Mouse (Mus musculus) midbrain, postnatal 0 days (tissue): ENCODE measurements around the gene Ppp4r2. TPM values are rescaled to one million over a fixed set of nuclear protein-coding genes. Genes with fewer than 3 reads are reported as not detected.

Source experiments
- ATAC-seq: fragments of 200-750 bp; cut with Nextera tagmentation; 2 replicates; pipeline ENCODE4 v1.8.0; 2017; ENCODE audit warnings: moderate number of reproducible peaks, mild to moderate bottlenecking, moderate TSS enrichment, moderate library complexity; ENCODE audit not compliant: low FRiP score
- DNase-seq: peaks from one replicate; pipeline ENCODE4 v3.0.0-alpha.2; 2015; ENCODE audit warnings: low spot score
- H3K27ac ChIP-seq: fragments of 300-500 bp; sonication (generic); 2 replicates; pipeline ENCODE4 v1.5.1; 2014; ENCODE audit warnings: low read depth, mild to moderate bottlenecking, low read length, mixed read lengths
- H3K27me3 ChIP-seq: fragments of 300-500 bp; sonication (generic); 2 replicates; pipeline ENCODE4 v1.6.1; 2014; ENCODE audit warnings: low read length, control low read depth, mixed read lengths; ENCODE audit not compliant: insufficient read depth
- H3K36me3 ChIP-seq: fragments of 300-500 bp; sonication (generic); 2 replicates; pipeline ENCODE4 v1.6.1; 2014; ENCODE audit warnings: low read length, control low read depth, mixed read lengths; ENCODE audit not compliant: insufficient read depth
- H3K4me1 ChIP-seq: fragments of 300-500 bp; sonication (generic); 2 replicates; pipeline ENCODE4 v1.6.1; 2014; ENCODE audit warnings: mild to moderate bottlenecking, control low read depth, antibody characterized with exemption, low read length, mixed read lengths; ENCODE audit not compliant: insufficient read depth
- H3K4me2 ChIP-seq: fragments of 300-500 bp; sonication (generic); 2 replicates; pipeline ENCODE4 v1.6.1; 2014; ENCODE audit warnings: low read depth, mild to moderate bottlenecking, low read length, mixed read lengths; ENCODE audit not compliant: poor library complexity, severe bottlenecking
- H3K4me3 ChIP-seq: fragments of 300-500 bp; sonication (generic); 2 replicates; pipeline ENCODE4 v1.5.1; 2014; ENCODE audit warnings: low read depth, mild to moderate bottlenecking, low read length, moderate library complexity
- H3K9ac ChIP-seq: fragments of 300-500 bp; sonication (generic); replicated peaks from 2 replicates; pipeline ENCODE4 v1.6.1; 2014; ENCODE audit warnings: mild to moderate bottlenecking, low read length, moderate library complexity, mixed read lengths; ENCODE audit not compliant: poor library complexity, severe bottlenecking
- H3K9me3 ChIP-seq: fragments of 300-500 bp; sonication (generic); 2 replicates; pipeline ENCODE4 v1.6.1; 2016; ENCODE audit warnings: low read length, control low read depth
- CTCF ChIP-seq: IDR thresholded peaks from 2 replicates; pipeline ENCODE4 v1.5.1; 2016; ENCODE audit warnings: antibody characterized with exemption, mild to moderate bottlenecking
- WGBS: fragments of 180-500 bp; shearing (Covaris S2); extraction: QIAGEN DNeasy Blood & Tissue Kit; methylation state at CpG from one replicate; pipeline ENCODE4 v1.1.7; 2014; 5-methylcytosine and 5-hydroxymethylcytosine counted together
- polyA plus RNA-seq: library from polyadenylated mRNA; unstranded; fragments of >200 nt; fragmentation: Nextera tagmentation; extraction: Ambion mirVana; gene quantifications from 2 replicates; pipeline ENCODE4 v1.2.1, GENCODE M21; 2015
- total RNA-seq: library from RNA; depleted of rRNA; stranded (reverse); fragments of >200 nt; gene quantifications from 2 replicates; pipeline ENCODE4 v1.2.3, GENCODE M21; 2014

The Ppp4r2 gene
- total and polyA plus RNA-seq, 2 experiments from 2014 or later, result 10.0 to 32.7 TPM

- Histone ChIP-seq H3K27ac (no peak overlapping the region), H3K9ac (no peak overlapping the region), H3K27me3 (no peaks in the 10 kb centered on the region), H3K9me3 (no peaks in the 10 kb centered on the region), H3K4me1 (no peaks in the 10 kb centered on the region), H3K4me3 (no peak overlapping the region), H3K4me2 (no peak overlapping the region), H3K36me3 (no peaks in the 10 kb centered on the region)
- no peak for TF ChIP-seq CTCF
- DNase-seq (no peak), ATAC-seq (no peak)
- WGBS, result 69% methylated on average over 1 of the region's 1 CpGs
Measured at GRCm38 (mm10) chr6:100807746-100808145, 25.7 kb upstream of the Ppp4r2 start.

GRCm38 (mm10) chr6:100808221-100808778 is 25.1 kb upstream of the Ppp4r2 start:
- Histone ChIP-seq H3K4me3 (no peak overlapping the region), H3K36me3 (no peaks in the 10 kb centered on the region), H3K27ac (no peak overlapping the region), H3K9ac (no peak overlapping the region), H3K4me1 (no peaks in the 10 kb centered on the region), H3K27me3 (no peaks in the 10 kb centered on the region), H3K4me2 (no peak overlapping the region), H3K9me3 (no peaks in the 10 kb centered on the region)
- DNase-seq, result no peak
- no peak for ATAC-seq
- WGBS, result 91% methylated on average over 6 of the region's 6 CpGs
- TF ChIP-seq CTCF, result no peak

GRCm38 (mm10) chr6:100810117-100810516 is 23.3 kb upstream of the Ppp4r2 start:
- Histone ChIP-seq H3K27ac (no peak overlapping the region), H3K36me3 (no peaks in the 10 kb centered on the region), H3K9ac (no peak overlapping the region), H3K4me1 (no peaks in the 10 kb centered on the region), H3K4me2 (no peak overlapping the region), H3K4me3 (no peak overlapping the region), H3K9me3 (no peaks in the 10 kb centered on the region), H3K27me3 (no peaks in the 10 kb centered on the region)
- WGBS, result 91% methylated on average over 4 of the region's 4 CpGs
- no peak for TF ChIP-seq CTCF
- DNase-seq, result no peak
- no peak for ATAC-seq

- Histone ChIP-seq H3K4me3 (no peak overlapping the region), H3K36me3 (no peaks in the 10 kb centered on the region), H3K9me3 (no peaks in the 10 kb centered on the region), H3K4me2 (no peak overlapping the region), H3K27ac (no peak overlapping the region), H3K9ac (no peak overlapping the region), H3K4me1 (no peaks in the 10 kb centered on the region), H3K27me3 (no peaks in the 10 kb centered on the region)
- ATAC-seq (no peak), DNase-seq (no peak)
- WGBS, result 77% methylated on average over 3 of the region's 3 CpGs
- TF ChIP-seq CTCF, result no peak
Measured at GRCm38 (mm10) chr6:100811731-100812130, 21.7 kb upstream of the Ppp4r2 start.

GRCm38 (mm10) chr6:100821367-100821766 is 12.1 kb upstream of the Ppp4r2 start:
- no peaks in the 10 kb centered on the region for H3K9me3 ChIP-seq
- H3K4me3 ChIP-seq, result no peak overlapping the region
- no peaks in the 10 kb centered on the region for H3K36me3 ChIP-seq
- no peak overlapping the region for H3K4me2 ChIP-seq
- no peaks in the 10 kb centered on the region for H3K4me1 ChIP-seq
- WGBS, result 93% methylated on average over 2 of the region's 2 CpGs
- no peak for ATAC-seq
- H3K27ac ChIP-seq, result no peak overlapping the region
- H3K9ac ChIP-seq, result no peak overlapping the region
- no peak for DNase-seq
- TF ChIP-seq CTCF, result no peak
- H3K27me3 ChIP-seq, result no peaks in the 10 kb centered on the region

- ATAC-seq (no peak), DNase-seq (no peak)
- Histone ChIP-seq H3K4me2 (no peak overlapping the region), H3K27ac (no peak overlapping the region), H3K36me3 (no peaks in the 10 kb centered on the region), H3K4me1 (no peaks in the 10 kb centered on the region), H3K27me3 (no peaks in the 10 kb centered on the region), H3K9ac (no peak overlapping the region), H3K4me3 (no peak overlapping the region), H3K9me3 (no peaks in the 10 kb centered on the region)
- WGBS, result 95% methylated on average over 1 of the region's 1 CpGs
- TF ChIP-seq CTCF, result no peak
Measured at GRCm38 (mm10) chr6:100823356-100823755, 10.1 kb upstream of the Ppp4r2 start.
